Mouse (Mus musculus) testis, adult 2 months (tissue): Measurements from ENCODE around the gene C3ar1.
A peak's percentile ranks its signal among the peaks of the same experiment; 100 is the strongest.

Experiments used
- CTCF ChIP-seq: fragments of 200-500 bp; IDR thresholded peaks from 2 replicates; pipeline ENCODE4 v1.5.1; 2012; ENCODE audit warnings: low read depth, mild to moderate bottlenecking, inconsistent platforms, low read length, moderate library complexity; ENCODE audit not compliant: control insufficient read depth, insufficient read depth, insufficient replicate concordance
- POLR2A ChIP-seq: fragments of 200-500 bp; IDR thresholded peaks from 2 replicates; pipeline ENCODE4 v1.6.1; 2012; ENCODE audit warnings: low read depth, mild to moderate bottlenecking, inconsistent platforms, low read length, moderate library complexity; ENCODE audit not compliant: control insufficient read depth

GRCm38 (mm10) chr6:122873871-122874719, 18.1 kb upstream of the C3ar1 start, which contains the start of gene Necap1:
- TF ChIP-seq CTCF, result peak; percentile 79; the same call in 1 of the 2 replicates
- peak; percentile 97; the same call in 1 of the 2 replicates for TF ChIP-seq POLR2A
